Mouse (Mus musculus) thymus, postnatal 36 days (tissue): Measurements from ENCODE around the gene Tfap2e.

ENCODE experiments used
- DNase-seq, 2 experiments: peaks; one replicate each; pipeline ENCODE4 v3.0.0; 2022; ENCODE audit warnings: mixed read lengths in 2 of 2

The Tfap2e gene

GRCm38 (mm10) chr4:126736001-126736414, at the start of gene Tfap2e:
Tfap2e (minus strand) TSS chr4:126736240.
- DNase-seq = no peak

- no peak for DNase-seq
Observed at GRCm38 (mm10) chr4:126782996-126783395, 47.0 kb upstream of the Tfap2e start.

GRCm38 (mm10) chr4:126782512-126782911, 46.5 kb upstream of the Tfap2e start:
- no peak for DNase-seq

GRCm38 (mm10) chr4:126781871-126782270, 45.8 kb upstream of the Tfap2e start:
- no peak for DNase-seq

DNA sequence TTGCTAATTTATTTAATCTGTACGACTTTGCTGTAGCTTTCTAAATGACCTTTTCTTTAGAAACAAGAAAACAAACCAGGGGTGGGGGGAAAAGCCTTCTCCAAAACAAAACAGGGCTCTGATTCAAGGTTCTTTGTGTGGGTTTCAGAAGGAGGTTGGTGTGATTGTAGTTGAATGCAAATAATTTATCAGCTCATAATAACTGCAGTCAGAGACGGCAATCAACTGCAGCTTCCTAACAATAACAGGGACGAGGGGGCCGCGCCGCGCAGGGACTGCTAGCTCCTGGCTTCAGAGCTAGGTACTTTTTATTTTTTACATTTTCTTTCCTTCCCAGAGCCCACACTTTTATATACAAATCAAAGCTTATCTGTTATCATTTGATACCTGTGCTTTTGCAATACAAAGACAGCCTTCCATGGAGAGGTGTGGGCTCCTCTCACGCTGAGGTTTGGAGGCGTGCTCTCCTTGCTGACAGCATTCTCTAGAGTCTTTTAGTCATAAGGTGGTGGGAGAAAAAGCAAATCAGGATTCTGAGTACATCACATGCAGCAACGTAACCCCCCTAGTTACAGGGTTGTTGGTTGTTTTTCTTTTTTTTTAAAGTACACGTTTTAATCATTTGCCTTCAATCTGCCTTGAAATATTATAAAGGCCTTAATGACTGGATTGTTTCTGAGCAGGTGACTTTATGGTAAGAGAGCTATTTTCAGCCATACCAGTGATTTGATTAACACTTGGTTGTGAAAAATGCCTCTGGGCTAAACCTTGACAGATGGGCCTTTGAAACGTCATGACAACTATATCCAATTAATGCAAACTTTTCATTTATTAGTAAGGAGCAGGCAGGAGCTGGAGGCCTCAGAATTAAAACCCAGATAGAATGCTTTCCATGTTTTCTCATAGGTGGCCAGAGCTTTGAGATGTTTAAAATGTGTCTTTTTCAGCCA, 44.1 kb upstream of the Tfap2e start:
- DNase-seq = no peak

DNA sequence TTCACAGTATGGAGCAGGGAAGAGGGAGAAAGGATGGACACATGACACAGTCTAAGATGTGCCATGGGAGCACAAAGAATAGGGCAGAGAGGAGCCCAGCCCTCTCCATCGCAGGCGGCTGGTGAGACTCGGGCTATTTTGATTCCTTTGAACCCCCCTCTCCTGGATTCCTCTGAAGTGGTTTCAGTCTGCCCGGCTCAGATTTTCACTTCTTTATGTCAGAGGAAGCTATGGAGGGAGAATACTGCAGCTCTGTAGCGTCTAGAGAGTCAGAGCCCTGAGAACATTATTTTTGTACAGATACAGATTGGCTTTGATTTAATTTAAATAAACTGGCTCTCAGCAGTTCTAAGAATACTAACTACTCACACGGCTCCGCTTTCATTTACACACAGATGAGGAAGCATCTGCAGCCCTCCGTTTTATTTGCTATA, 43.1 kb upstream of the Tfap2e start:
- no peak for DNase-seq

DNA sequence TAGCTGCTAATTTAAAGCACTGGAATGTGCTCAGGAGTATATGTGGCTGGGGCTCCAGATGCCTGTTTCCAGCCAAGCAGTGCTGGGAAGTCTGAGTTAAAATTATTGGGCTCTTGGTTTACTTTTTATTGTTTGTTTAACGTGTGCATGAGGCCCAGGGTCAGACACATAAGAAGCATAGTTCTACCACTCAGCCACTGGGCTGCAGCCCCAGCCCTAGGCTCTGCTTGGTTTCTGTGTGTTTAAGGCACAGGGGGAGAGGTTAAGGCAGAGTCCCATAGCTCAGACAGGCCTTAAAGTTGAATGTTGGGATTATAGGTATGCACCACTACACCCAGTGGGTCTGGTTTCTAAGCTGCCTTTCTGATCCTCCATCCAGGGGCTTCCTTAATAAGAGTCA, 39.1 kb upstream of the Tfap2e start:
- DNase-seq = no peak

GRCm38 (mm10) chr4:126773871-126774270, 37.8 kb upstream of the Tfap2e start:
- DNase-seq = no peak

- DNase-seq = no peak
Observed at GRCm38 (mm10) chr4:126770831-126771230, 34.8 kb upstream of the Tfap2e start.

DNA sequence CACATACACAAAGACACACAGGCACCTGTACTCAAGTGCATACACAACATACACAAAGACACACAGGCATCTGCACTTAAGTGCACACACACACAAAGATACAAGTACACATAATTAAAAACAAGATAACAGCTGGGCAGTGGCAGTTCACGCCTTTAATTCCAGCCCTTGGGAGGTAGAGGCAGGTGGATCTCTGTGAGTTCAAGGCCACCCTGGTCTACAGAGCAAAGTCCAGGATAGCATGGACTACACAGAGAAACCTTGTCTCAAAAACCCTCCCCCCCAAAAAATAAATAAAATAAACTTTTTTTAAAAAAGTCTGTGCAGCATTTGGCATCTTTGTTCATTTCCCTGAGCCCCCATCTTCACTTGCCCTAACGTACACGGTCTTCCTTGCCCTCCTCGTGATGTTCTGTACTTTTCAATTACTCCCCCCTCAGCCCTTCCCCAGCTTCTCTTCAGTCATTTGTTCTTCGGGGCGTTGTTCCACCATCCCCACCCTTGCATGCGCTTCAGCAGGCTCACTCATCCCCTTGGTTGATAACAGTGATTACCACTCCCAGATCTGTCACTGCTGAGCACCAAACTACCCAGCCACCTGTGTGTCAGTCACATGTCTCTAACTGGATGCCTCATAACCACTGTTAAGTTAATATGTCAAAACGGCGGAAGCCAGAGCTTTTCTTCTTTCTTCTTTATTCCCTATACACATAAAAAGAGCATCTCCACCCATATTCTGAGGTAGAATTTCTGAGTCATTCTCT, 33.9 kb upstream of the Tfap2e start:
- no peak for DNase-seq

DNA sequence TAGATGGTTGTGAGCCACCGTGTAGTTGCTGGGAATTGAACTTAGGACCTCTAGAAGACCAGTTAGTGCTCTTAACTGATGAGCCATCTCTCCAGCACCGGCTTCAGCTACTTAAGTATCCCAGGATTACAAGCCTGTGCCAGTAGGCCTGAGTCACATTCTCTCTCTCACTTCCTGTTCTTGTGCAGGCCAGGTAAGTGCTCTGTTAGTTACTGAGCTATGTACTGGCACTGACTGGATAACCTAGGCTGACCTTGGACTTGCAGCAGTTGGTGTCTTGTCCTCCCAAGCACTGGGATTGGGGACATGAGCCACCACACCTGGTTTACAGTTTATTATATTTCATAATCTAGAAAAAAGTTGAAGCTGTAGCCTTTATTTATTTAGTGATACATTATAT, 27.4 kb upstream of the Tfap2e start:
- DNase-seq = no peak

DNA sequence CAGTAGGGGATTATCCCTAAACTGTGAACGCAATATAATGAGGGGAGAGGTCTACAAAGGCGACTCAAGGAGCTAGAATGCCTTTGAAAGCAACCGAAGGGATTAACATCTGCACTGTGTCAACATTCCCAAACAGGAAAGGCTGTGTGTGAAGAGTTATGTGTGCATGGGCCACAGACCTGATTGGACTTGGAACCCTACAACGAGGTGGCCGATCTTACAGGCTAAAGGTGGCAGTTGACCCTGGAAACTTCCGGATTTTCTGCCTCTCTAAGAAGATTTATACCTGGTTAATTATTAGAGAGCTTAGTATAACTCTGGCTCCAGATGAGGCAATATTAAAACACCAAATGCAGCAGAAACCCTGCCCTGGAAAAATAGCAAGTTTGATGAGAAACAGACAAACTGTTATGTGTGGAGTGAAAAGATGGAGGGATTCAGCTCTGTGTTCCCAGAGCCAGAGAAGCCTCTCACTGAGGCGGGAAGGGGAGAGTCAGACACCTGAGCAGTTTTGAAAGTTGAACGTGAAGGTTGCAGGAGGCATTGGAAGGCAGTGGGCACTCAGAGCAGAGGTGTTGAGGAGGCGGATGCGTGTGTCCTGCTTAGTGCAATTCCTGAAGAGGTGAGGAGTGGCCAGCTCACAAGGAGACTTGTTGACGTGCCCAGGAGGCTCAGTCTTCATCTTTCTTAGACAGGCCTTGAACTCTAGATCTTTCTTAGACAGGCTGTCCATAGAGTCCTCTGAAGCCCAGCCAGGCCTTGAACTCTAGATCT, 26.7 kb upstream of the Tfap2e start:
- no peak for DNase-seq

DNA sequence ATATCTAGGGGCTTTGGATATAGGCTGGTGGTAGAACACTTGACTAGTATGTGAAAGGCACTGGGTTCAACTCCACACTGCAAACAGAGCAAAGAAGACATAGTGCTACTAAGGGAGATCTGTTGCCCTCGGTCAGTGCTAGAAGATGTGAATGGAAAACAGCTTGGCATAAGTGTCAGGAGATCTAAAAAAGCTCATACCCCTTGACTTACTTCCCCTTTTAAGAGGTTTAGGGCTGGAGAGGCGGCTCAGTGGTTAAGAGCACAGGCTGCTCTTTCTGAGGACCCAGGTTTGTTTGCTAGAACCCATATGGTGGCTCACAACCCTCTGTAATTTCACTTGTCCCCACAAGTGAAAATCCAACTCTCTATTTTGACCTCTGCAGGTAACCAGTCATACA, 23.4 kb upstream of the Tfap2e start:
- DNase-seq = no peak

DNA sequence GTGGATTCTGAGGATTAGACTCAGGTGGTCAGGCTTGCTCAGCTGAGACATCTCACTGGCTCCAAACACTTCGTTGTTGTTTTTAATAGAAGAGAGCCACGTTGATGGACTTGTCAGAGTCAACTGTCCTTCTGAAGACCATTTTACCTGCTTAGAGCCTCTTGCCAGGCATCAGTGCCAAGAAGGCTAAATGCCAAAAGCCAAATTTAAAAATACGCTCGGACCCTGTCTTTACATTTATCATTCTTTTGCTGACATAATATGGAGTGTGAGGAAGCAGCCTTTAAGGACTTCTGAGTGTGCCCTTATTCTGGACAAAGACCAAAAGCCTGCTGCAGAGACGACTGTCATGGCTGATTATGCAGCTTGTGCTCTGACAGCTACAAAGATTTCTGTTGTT, 22.3 kb upstream of the Tfap2e start:
- no peak for DNase-seq

GRCm38 (mm10) chr4:126756766-126757165, 20.7 kb upstream of the Tfap2e start:
- no peak for DNase-seq

DNA sequence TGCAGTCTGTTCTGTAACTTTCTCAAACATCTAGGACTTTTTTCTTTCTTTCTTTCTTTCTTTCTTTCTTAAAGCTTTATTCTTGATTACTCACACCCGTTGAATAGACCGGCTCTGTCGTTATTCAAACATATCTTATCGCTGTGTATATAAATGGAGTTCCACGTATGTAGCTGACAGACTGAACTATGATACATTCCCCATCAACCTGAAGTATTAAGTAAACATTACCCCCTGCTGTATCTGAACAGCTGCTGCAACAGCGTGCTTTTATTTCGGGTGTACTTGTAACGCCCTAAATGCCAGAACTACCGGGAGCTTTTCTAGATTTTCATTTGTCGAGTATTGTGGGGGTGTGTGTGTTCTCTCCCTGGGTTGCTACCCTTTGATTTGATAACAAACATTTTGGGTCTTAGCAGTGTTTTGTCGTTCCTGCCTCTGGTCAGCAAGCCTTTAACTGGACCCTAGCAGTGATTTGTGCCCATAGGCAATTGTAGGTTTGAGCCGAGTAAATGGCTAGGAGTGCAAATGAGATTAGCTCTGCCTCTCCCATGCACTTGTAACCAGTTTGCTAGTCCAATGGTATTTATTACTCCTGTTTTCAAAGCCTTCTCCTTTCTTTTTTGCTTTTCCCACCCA, 18.8 kb upstream of the Tfap2e start:
- DNase-seq = no peak

- no peak for DNase-seq
Observed at GRCm38 (mm10) chr4:126754231-126754611, 18.2 kb upstream of the Tfap2e start.

GRCm38 (mm10) chr4:126753268-126754230, 17.5 kb upstream of the Tfap2e start, which contains the start of the genes Ncdn and AU040320:
Ncdn (minus strand) TSS chr4:126753438.
AU040320 (plus strand) TSS chr4:126753544.
- DNase-seq = peak; percentile 96 to 97

DNA sequence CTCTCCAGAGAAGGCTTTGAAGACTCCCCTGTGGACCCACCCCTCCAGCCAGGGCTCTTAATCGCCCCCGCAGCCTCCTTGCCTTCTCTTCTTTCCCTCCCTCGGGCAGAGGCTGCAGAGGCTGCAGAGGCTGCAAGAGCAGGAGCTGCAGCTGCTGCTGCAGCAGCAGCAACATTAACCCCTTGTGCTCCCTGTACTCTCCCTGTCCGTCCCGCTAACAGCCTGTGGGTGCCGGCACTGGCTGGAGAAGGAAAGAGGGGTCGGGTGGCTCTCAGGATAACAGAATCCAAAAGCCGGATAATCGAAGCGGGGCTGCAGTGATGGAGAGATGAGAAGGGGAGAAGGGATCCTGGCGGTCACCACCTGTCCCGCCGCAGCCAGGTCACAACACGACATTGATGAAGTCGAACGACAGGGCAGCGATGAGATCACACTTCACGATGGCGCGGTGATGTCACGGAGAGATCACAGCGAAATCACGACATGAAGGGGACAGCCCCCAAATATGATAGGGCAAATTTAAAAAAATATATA, 16.6 kb upstream of the Tfap2e start:
- DNase-seq = peak; percentile 19 to 32

- DNase-seq = peak in 1 of 2 experiments; percentile 3
Observed at GRCm38 (mm10) chr4:126752024-126752607, 16.1 kb upstream of the Tfap2e start.
